Mouse (Mus musculus) MEL (cell line): ENCODE data around the gene Cpm.

ENCODE experiments used
- CTCF ChIP-seq, 3 experiments: IDR thresholded peaks in 2 of 3; conservative IDR thresholded peaks in 1 of 3; 2 replicates each; pipeline ENCODE4 v1.5.1; 2011 to 2012; ENCODE audit warnings: low read length in 3 of 3, low read depth in 2 of 3, mild to moderate bottlenecking in 2 of 3, improper control_type of control experiment in 1 of 3, inconsistent platforms in 1 of 3, mixed read lengths in 1 of 3, moderate library complexity in 1 of 3; ENCODE audit not compliant: control insufficient read depth in 1 of 3, insufficient read depth in 1 of 3, poor library complexity in 1 of 3, severe bottlenecking in 1 of 3
- JUND ChIP-seq: IDR thresholded peaks from 2 replicates; pipeline ENCODE4 v1.6.1; 2011; ENCODE audit warnings: low read depth, mild to moderate bottlenecking, improper control_type of control experiment, low read length
- MYC ChIP-seq: IDR thresholded peaks from 2 replicates; pipeline ENCODE4 v1.6.1; 2011; ENCODE audit warnings: low read depth, mild to moderate bottlenecking, low read length, improper control_type of control experiment, moderate library complexity
- SMC3 ChIP-seq: IDR thresholded peaks from 2 replicates; pipeline ENCODE4 v1.6.1; 2011; ENCODE audit warnings: low read depth, low read length, improper control_type of control experiment
- TCF12 ChIP-seq: IDR thresholded peaks from 2 replicates; pipeline ENCODE4 v1.6.1; 2014; ENCODE audit warnings: low read depth, mild to moderate bottlenecking, inconsistent platforms, low read length, improper control_type of control experiment, moderate library complexity
- USF2 ChIP-seq, 2 experiments: IDR thresholded peaks; 2 replicates each; pipeline ENCODE4 v1.6.1; 2011 to 2012; ENCODE audit warnings: improper control_type of control experiment in 2 of 2, low read length in 2 of 2, borderline replicate concordance in 1 of 2, inconsistent platforms in 1 of 2, low read depth in 1 of 2, mild to moderate bottlenecking in 1 of 2; ENCODE audit not compliant: insufficient read depth in 1 of 2

GRCm38 (mm10) chr10:117623358-117623757 is 5.9 kb upstream of the Cpm start:
- no peak for TF ChIP-seq CTCF (IDR thresholded peaks at IDR 0.05 in 2 of 3, conservative IDR thresholded peaks at IDR 0.05 in 1 of 3; ENCODE audit: control insufficient read depth in 1 of 3, insufficient read depth in 1 of 3, low read depth in 2 of 3, low read length in 3 of 3, poor library complexity in 1 of 3, severe bottlenecking in 1 of 3)
- no peak for TF ChIP-seq SMC3
- TF ChIP-seq TCF12, result no peak
- TF ChIP-seq USF2 (IDR thresholded peaks at IDR 0.05; ENCODE audit: borderline replicate concordance in 1 of 2, insufficient read depth in 1 of 2, low read depth in 1 of 2, low read length in 2 of 2), result no peak
- no peak for TF ChIP-seq JUND
- TF ChIP-seq MYC, result no peak
